Mouse (Mus musculus) left cerebral cortex, adult 18-20 months (tissue): ENCODE results near the gene Cdkn1a. TPM values are rescaled to one million over a fixed set of nuclear protein-coding genes. Genes with fewer than 3 reads are reported as not detected.
A peak's percentile ranks its signal among the peaks of the same experiment; 100 is the strongest.

Experiments used
- DNase-seq, 2 experiments: peaks; one replicate each; pipeline ENCODE4 v3.0.0; 2021 to 2022; ENCODE audit warnings: low spot score in 2 of 2, mixed read lengths in 1 of 2
- total RNA-seq, 2 experiments: library from RNA; stranded (reverse); gene quantifications; 2 replicates each; pipeline ENCODE4 v1.2.3; 2021

Cdkn1a gene
- total RNA-seq, 2 experiments from 2014 or later, result 35.1 to 57.4 TPM

- DNase-seq, result no peak
Observed at GRCm38 (mm10) chr17:29113591-29114352, 23.0 kb downstream of the Cdkn1a start, which contains the start of gene Rab44. Gene Rab44, plus strand, starts transcription at chr17:29114145.

GRCm38 (mm10) chr17:29116023-29116422 is 25.2 kb downstream of the Cdkn1a start:
- no peak for DNase-seq

- no peak for DNase-seq
Observed at GRCm38 (mm10) chr17:29117006-29117648, 26.4 kb downstream of the Cdkn1a start.

- DNase-seq, result no peak
Observed at GRCm38 (mm10) chr17:29118057-29118456, 27.3 kb downstream of the Cdkn1a start.

- DNase-seq, result no peak
Observed at GRCm38 (mm10) chr17:29120666-29121065, 29.9 kb downstream of the Cdkn1a start.

GRCm38 (mm10) chr17:29122817-29123216 is 32.0 kb downstream of the Cdkn1a start:
- DNase-seq, result no peak

- DNase-seq, result no peak
Observed at GRCm38 (mm10) chr17:29123578-29124174, 32.9 kb downstream of the Cdkn1a start.

- no peak for DNase-seq
Observed at GRCm38 (mm10) chr17:29126561-29126960, 35.8 kb downstream of the Cdkn1a start.

- no peak for DNase-seq
Observed at GRCm38 (mm10) chr17:29129341-29129740, 38.6 kb downstream of the Cdkn1a start.

GRCm38 (mm10) chr17:29135066-29135465 is 44.3 kb downstream of the Cdkn1a start:
- DNase-seq, result no peak

GRCm38 (mm10) chr17:29136236-29136635 is 45.5 kb downstream of the Cdkn1a start:
- DNase-seq, result peak in 1 of 2 experiments; percentile 23

- no peak for DNase-seq
Observed at GRCm38 (mm10) chr17:29137906-29138305, 47.1 kb downstream of the Cdkn1a start.

- no peak for DNase-seq
Observed at GRCm38 (mm10) chr17:29141577-29141976, 50.8 kb downstream of the Cdkn1a start.

GRCm38 (mm10) chr17:29143266-29143665 is 52.5 kb downstream of the Cdkn1a start:
- DNase-seq, result no peak

GRCm38 (mm10) chr17:29145101-29145500 is 54.3 kb downstream of the Cdkn1a start:
- DNase-seq, result no peak

- no peak for DNase-seq
Observed at GRCm38 (mm10) chr17:29147273-29147672, 56.5 kb downstream of the Cdkn1a start.

- DNase-seq, result no peak
Observed at GRCm38 (mm10) chr17:29147773-29148172, 57.0 kb downstream of the Cdkn1a start.

GRCm38 (mm10) chr17:29149766-29150165 is 59.0 kb downstream of the Cdkn1a start:
- DNase-seq, result no peak
